Mouse (Mus musculus) brain, embryonic 14.5 days (tissue): ENCODE results near the gene Gm11985.

ENCODE experiments used
- CTCF ChIP-seq: fragments of 200-500 bp; IDR thresholded peaks from 2 replicates; pipeline ENCODE4 v1.5.1; 2012; ENCODE audit warnings: inconsistent platforms, mild to moderate bottlenecking, moderate library complexity, borderline replicate concordance; ENCODE audit not compliant: insufficient read depth, insufficient read length; ENCODE audit errors: extremely low read depth
- POLR2A ChIP-seq: fragments of 200-500 bp; IDR thresholded peaks from 2 replicates; pipeline ENCODE4 v1.6.1; 2012; ENCODE audit warnings: mild to moderate bottlenecking, inconsistent platforms, borderline replicate concordance; ENCODE audit not compliant: poor library complexity, insufficient read depth, insufficient read length, severe bottlenecking; ENCODE audit errors: extremely low read depth

DNA sequence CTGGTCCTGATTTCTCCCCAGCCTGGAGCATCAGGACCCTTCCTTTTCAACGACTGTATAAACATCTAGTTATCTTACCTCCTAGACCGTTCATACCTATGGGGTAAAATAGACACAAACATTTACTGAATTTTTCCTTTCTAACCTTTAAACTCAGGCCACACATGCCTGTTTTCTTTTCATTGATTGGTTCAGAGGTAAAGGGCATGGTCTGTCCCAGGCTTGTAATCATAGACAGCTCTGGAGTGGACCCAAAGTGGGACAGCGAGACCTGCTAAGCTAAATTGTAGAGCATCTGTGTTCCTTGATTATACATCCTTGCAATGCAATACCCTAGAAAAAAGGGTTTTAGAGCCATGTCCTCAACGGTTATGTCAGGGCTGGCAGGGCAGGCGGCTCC, 54.6 kb downstream of the Gm11985 start:
- TF ChIP-seq POLR2A = no peak
- TF ChIP-seq CTCF = no peak
